Mouse (Mus musculus): ENCODE data around the gene Map2k5.

Gene Map2k5

GRCm38 (mm10) chr9:63338716-63339115 lies 39.0 kb downstream of the Map2k5 start:
- no peak for DNase-seq

GRCm38 (mm10) chr9:63335816-63336215 lies 41.9 kb downstream of the Map2k5 start:
- no peak for DNase-seq

- DNase-seq = peak; percentile 10
Measured at GRCm38 (mm10) chr9:63333074-63333473, 44.6 kb downstream of the Map2k5 start.

- DNase-seq = no peak
Measured at GRCm38 (mm10) chr9:63331246-63331645, 46.5 kb downstream of the Map2k5 start.

GRCm38 (mm10) chr9:63328958-63329685 lies 48.6 kb downstream of the Map2k5 start:
- DNase-seq = no peak

GRCm38 (mm10) chr9:63315231-63315630 lies 62.5 kb downstream of the Map2k5 start:
- no peak for DNase-seq

GRCm38 (mm10) chr9:63314126-63314525 lies 63.6 kb downstream of the Map2k5 start:
- DNase-seq = no peak

- no peak for DNase-seq
Measured at GRCm38 (mm10) chr9:63309956-63310355, 67.7 kb downstream of the Map2k5 start.

GRCm38 (mm10) chr9:63309008-63309407 lies 68.7 kb downstream of the Map2k5 start:
- peak; percentile 54 for DNase-seq

GRCm38 (mm10) chr9:63308441-63308840 lies 69.3 kb downstream of the Map2k5 start:
- no peak for DNase-seq

GRCm38 (mm10) chr9:63302511-63302910 lies 75.2 kb downstream of the Map2k5 start:
- no peak for DNase-seq

- no peak for DNase-seq
Measured at GRCm38 (mm10) chr9:63298656-63299055, 79.0 kb downstream of the Map2k5 start.

- DNase-seq = no peak
Measured at GRCm38 (mm10) chr9:63295551-63295958, 82.1 kb downstream of the Map2k5 start.

- no peak for DNase-seq
Measured at GRCm38 (mm10) chr9:63294846-63295245, 82.9 kb downstream of the Map2k5 start.

- no peak for DNase-seq
Measured at GRCm38 (mm10) chr9:63293781-63294480, 83.8 kb downstream of the Map2k5 start.

- no peak for DNase-seq
Measured at GRCm38 (mm10) chr9:63288676-63289075, 89.0 kb downstream of the Map2k5 start.

- DNase-seq = no peak
Measured at GRCm38 (mm10) chr9:63284392-63284791, 93.3 kb downstream of the Map2k5 start.

GRCm38 (mm10) chr9:63281996-63282395 lies 95.7 kb downstream of the Map2k5 start:
- no peak for DNase-seq

GRCm38 (mm10) chr9:63281086-63281485 lies 96.6 kb downstream of the Map2k5 start:
- DNase-seq = no peak

- DNase-seq = no peak
Measured at GRCm38 (mm10) chr9:63273781-63274180, 103.9 kb downstream of the Map2k5 start.

- no peak for DNase-seq
Measured at GRCm38 (mm10) chr9:63269839-63270238, 107.9 kb downstream of the Map2k5 start.

- DNase-seq = no peak
Measured at GRCm38 (mm10) chr9:63263188-63263587, 114.5 kb downstream of the Map2k5 start.

- peak; percentile 17 for DNase-seq
Measured at GRCm38 (mm10) chr9:63258768-63259167, 118.9 kb downstream of the Map2k5 start.

- no peak for DNase-seq
Measured at GRCm38 (mm10) chr9:63257739-63258138, 120.0 kb downstream of the Map2k5 start.

Measured in lung, postnatal 14 days (tissue).